Mouse (Mus musculus) thymus, postnatal 0 days (tissue): Measurements from ENCODE around the gene Bcar3. TPM values are rescaled to one million over a fixed set of nuclear protein-coding genes. Genes with fewer than 3 reads are reported as not detected.

Source experiments
- DNase-seq: peaks from one replicate; pipeline ENCODE4 v3.0.0-alpha.2; 2015; ENCODE audit warnings: low spot score
- polyA plus RNA-seq: library from polyadenylated mRNA; unstranded; fragments of >200 nt; fragmentation: Nextera tagmentation; extraction: Ambion mirVana; gene quantifications from 2 replicates; pipeline ENCODE4 v1.2.1, GENCODE M21; 2015

Gene Bcar3
- polyA plus RNA-seq, 1 experiment from 2014 or later, result 4.5 TPM

DNA sequence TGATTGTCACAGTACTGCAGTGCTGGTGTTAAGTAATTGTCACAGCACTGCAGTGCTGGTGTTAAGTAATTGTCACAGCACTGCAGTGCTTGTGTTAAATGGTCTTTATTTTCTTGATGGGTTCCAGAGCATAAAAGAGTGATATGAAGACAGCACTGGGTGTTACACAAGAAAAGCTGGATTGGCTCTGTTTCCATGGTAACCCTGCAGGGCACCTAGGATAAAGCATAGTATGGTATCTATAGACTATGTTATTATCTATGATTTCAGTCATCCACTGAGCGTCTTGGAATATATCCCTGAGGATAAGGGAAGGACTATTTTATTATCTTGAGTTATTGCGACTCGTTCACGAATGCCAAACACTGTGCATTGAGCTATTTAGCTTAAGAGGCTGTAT, 162.9 kb downstream of the Bcar3 start:
- DNase-seq, result no peak

DNA sequence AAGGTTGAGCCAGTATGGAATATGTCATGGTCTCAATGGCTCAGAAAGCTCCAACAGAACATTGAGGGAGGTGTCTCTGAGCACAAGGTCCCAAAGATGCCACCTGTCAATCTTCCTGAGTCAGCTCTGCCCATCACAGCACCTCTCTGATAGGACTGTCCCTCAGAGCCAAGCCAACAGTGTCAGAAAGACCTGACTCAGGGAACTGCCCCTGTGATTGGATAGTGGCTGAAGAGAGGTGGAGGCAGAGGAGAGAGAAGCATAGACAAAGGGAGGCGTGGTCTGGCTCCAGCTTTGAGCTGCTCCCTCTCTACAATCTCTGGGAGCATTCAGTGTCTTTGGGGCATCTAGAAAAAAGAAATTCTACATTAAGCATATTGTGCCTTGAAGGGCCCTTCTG, 163.8 kb downstream of the Bcar3 start:
- no peak for DNase-seq

DNA sequence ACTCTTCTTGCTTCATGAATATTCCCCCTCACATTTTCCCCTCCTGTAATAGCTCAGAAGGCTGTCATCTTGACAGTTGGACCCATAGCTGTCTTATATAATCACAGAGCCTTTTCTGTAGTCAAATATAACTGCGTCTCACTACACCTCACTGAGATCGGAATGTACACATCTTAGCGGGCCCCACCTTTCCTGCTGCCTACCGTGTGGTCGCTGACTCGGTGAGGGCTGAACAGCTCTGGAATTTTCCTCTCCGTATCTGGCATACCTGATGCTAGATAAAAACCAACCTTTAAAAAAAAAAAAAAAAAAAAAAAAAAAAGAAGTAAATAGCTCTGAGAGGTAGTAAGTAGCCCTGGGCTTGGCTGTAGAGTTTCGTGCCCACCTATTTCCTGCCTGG, 164.8 kb downstream of the Bcar3 start:
- no peak for DNase-seq

DNA sequence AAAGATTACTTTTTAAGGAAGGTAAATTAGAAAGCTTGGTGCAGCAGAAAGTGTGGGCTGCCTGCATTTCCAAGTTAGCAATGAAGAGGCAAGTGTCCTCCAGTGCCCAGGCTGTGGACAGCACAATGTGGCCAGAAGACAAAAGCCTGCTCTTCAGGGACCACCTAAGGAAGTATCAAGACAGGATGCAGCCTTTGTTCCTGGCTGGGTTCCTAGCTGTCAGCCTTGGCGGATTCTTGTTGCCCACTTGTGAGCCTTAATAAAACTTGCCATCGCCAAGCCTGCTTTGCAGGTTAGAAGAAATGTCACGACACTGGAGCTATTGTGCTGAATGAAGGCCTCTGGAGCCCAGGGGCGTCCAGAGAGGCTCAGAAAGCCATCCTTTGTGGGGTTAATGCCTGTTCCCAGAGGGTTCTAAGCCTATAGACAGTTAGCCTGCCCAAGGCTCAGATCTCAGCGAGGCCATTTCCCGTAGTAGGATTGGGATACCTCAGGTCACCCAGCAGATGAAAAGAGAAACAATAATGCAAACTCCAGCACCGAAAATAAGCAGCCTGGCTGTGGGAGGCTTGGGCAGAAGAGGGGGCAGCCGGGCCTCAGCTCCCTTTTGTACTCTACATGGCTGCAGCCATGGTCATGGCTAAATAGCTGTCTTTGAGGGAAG, 167.0 kb downstream of the Bcar3 start:
- no peak for DNase-seq

DNA sequence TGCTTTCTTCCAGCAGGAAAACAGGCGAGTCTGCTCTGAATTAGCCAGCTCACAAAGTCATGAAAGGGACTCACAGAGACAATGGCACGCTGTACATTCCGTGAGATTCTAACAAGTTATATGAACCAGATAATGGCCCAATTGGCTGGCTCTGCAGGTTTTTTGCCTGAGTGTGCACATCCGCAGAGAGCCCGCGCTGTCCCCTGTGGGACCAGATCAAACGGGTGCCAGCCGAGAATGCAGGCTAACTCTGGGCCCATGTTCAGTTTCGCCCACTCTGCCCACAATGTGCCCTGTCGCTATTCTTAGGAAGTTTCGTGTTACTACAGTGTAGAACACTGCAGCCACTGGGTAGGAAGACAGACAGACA, 167.6 kb downstream of the Bcar3 start:
- no peak for DNase-seq

DNA sequence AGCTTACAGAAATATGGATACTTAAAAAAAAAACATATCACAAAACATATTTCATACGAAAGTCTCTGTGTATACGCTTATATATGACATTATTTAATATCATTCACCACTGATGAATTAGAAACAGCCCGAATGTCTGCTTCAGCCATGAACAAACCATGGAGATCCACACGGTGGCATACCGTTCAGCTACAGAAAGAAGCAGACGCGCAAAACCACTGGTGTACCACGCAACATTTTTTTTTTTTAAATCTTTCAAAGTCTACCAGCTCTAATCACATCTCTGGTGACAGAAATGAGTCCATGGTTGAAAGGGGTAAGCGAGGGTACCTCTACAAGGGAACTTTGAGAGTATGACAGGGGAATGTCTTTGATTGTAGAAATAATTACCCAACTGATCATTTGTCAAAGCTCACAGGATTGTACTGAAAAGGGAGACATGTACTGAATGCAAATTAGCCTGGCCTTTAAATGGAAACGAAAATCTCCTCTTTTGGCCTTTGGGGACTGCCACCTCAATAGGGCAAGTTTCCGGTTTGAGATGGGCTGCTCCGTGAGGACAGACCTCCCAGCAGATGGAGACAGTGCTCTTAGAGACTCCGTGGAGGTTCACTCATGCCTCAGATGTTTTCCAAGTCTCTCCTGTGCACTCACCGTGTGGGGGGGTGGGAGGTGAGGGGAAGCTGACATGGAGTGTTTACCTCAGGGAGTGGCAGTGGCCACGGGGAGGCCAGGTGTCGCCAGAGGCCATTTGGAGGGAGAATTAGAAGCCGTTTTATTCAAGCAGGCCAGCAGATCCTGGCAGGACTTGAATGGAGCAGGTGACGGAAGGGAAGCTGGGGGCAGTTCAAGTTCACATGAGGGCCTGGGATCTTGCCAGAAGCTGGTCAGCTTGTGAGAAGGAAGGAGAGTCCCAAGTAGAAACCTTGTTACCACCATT, 168.3 kb downstream of the Bcar3 start:
- no peak for DNase-seq

DNA sequence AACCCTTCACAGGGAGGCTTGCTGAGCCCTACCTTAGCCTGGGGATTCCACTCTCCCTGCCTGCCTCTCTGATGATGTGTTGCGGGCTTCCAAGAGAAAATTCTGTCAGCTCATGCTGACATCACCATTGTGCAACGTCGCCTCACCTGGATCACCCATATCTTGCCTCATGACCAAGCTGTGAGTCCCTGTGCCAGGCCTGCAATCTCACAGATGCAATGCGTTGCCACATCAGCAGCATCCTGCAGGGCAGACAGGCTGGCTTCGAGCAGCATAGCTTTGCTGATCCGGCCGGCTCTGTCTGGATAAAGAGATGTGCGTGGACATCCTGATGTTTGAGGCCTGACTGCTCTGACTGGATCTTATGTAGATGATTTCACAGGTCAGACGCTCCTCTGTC, 169.2 kb downstream of the Bcar3 start:
- no peak for DNase-seq

DNA sequence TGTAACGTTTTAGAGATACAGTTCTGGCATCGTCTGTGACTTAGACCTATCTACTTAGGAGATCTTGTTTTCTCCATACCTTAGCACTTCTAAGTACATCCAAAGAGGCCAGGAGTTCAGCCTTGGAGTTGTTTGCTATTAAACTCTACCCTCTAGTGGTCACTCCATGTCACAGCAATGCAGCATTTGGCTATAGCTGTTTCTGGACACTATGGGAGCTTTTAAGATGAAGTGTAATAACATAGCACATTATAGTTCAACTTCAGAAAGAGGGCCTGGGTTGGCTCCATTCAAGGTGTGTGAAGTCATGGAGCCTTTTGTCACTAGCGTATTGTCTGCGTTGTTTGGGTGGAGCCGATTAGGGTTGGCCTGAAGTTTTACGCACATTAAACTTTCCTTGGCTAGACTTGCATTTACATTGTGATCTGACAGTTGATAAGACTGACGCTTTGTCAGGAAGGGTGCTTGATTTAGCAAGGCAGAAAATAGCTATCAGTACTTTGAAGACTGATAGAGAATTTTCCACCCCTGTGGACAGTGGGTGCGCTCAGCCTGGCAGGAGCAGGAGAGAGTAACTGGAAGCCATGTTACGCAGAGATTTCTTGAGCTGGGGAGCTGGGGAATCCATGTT, 172.3 kb downstream of the Bcar3 start:
- peak; percentile 56 for DNase-seq

DNA sequence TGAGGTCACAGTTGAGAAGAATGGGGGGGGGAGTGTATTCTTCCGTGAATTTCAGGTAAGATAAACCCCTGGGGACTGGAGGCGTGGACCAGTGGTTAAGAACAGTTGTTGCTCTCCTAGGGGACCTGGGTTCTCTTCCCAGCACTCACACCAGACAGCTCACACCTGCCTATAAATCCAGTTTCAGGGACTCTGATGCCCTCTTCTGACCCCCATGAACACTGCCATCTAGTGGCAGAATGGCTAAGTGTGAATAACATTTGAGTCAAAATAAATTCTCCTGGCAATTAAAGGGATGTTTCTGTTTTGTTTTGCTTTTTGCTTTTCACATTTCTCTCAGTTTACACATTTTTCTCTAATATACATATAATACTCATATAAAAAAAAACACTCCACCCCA, 174.0 kb downstream of the Bcar3 start:
- peak; percentile 63 for DNase-seq

DNA sequence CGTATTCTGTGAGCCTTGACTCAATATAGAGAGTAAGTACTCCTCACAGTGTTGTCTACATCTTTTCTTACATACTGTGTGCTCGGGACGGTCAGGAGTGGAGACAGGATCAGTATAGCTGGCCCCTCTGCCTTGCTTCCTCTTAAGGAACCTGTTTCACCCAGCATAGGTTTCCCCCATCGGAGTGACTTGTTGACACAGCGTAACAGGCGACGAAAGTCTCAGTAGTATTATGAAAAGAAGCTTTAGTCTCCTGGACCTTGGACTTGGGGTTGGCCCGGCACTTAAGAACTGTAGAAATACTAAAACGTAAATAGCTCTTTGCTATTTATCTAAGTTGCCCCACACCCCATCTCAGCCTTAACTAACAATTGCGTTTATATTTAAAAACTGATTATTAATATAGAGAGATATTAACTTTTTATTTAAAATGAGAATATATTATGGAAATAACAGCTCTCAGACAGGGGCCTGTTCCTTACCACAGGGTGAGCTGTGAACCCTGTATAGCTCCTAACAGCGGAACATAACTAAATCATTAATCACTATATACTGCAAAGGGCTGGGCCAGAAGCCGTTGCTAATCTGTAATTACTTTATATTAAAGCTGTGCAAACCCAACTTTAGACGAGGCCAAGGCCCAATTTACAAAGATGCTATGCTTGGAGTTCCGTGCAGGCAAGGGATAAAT, 176.5 kb downstream of the Bcar3 start:
- DNase-seq, result no peak

DNA sequence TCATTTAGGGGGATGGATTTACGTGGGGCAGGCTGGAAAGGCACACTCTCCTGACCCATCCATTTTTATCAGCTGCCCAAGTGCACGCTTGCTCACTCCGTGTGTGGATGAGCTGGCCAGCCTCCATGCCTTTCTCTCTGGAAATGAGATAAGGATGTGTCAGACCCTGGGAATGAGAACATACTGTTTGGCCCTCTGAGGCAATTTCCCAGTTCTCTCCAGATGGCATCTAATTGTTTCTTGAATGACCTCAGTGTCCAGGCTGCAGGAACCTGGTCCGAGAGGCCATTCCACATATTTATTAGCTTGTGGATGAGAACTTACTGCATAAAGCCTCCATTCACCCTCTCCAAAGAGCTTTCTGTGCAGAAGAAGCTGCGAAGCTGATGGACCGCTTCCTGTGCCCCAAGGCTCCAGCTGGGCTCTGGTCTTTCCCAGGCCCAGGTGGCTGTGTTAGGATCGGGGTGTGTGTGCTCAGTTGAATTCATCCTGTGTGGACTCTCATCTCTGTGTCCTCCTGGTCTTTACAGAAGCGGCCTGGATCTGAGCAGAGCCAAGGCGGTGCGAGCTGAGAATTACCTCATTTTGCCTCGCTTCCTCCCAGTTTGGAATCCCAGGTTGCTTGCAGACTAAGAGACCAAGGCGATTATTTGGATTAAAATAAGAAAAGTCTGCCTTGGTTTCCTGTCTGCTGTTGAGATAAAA, 177.2 kb downstream of the Bcar3 start:
- no peak for DNase-seq

DNA sequence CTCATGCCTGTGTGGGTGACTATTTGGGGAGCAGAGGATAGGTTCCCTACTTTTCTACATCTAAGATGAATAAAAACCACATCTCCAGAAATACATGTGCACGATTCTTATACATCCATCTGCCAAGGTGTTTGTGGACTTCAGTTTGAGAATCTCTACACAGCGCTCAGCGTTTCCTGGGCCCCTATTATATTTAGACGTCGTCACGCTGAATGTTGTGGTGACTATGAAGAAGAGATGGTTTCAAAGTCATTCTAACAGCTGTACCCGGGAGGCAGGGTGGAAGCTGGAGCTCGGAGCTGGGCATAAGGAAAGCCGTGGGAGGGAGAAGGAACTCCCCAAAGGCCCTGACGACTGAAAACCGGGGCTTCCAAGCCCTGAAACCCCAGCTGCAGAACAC, 178.5 kb downstream of the Bcar3 start:
- DNase-seq, result no peak

DNA sequence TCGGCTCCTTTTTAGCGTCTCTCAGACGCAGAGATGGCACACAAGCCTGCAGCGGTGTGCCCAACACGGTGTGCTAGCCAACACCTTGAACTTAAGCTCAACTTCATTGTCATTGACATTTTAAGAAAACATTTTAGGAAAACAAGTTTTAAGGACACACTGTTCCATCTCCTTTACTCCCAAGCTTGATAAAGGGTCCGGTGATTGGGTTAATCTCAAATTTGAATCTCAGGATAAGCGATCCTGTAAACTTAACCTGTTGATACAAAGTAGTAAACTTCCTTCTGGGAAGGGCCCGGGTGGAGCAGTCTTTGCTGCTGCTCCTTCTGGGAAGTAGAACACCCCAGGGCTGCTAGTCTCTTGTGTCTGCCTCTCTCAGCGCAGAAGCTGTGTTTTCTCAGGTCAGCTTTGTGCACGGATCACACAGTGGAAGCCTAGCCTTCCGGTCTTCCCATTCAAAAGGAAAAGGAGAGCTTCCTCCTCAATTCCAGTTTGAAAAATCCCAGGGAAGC, 179.6 kb downstream of the Bcar3 start:
- DNase-seq, result no peak

DNA sequence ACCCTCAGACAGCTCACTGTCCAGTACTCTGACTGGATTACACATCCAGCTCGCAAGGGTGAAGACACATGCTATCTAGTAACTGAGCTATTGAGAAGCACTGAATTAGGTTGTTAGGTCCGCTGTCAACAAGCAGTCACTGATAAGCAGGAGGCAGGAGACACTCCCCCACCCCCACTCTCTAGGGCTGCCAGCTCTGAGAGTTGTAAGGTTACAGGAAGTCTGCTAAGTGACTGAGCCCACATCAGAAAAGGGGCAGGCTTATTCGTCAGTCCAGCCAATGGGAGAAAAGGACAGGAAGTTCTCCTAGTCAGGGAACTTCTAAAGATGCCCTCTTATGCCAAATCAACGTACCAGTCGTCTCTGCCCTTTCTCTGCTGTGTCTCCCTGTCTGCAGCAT, 180.1 kb downstream of the Bcar3 start:
- DNase-seq, result peak; percentile 76

DNA sequence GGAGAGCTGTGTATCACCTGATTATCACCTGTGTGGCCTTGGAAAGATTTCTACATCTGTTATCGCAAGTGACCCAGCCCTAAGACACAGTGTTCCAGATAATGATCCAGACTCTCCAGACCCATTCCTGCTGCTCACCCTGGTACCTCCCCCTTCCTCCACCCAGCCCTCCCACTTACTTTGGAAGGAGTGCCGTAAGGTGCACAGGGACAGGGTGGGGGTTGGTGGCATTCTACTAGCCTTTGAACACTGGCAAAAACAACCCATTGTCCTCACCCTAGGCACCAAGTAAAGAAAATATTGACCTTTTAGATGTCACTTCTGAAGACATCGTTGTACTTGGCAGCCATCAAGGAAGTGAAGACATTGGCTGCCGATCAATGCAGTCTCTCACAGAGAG, 180.9 kb downstream of the Bcar3 start:
- DNase-seq, result no peak

DNA sequence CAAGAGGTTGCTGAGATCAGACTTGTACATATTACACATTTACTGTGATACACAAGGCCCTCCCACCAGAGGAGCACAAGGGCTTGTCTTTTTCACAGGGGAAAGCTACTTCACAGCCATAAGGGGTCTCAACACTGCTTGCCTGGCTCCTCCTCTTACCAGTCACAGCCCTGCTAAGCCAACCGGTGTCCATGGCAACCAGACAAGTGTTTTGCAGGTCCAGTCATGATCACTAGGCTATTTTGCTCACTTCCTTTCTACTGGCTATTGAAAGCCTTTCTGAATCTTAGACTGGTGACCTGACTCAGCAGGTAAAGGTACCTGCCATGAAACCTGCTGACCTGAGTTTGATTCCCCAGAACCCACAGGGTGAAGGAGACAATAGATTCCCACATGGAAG, 181.8 kb downstream of the Bcar3 start:
- DNase-seq, result no peak

DNA sequence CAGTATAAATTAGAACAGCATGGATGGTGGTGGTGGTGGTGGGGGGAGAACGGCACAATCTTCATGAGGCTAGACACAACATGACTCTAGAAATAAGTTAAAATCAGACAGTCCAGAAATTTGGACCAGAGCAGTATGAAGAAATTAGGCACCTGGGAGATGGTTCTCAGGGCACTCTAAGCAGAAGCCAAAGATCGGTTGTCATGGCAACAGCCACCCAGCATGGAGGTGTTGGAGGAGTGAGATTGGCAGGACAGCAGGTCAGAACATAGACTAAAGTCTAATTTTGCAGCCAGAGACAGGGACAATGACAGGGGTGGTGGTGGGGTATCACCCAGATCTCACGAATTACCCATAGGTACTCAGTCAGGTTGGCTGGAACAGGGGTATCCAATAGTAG, 182.7 kb downstream of the Bcar3 start:
- no peak for DNase-seq

DNA sequence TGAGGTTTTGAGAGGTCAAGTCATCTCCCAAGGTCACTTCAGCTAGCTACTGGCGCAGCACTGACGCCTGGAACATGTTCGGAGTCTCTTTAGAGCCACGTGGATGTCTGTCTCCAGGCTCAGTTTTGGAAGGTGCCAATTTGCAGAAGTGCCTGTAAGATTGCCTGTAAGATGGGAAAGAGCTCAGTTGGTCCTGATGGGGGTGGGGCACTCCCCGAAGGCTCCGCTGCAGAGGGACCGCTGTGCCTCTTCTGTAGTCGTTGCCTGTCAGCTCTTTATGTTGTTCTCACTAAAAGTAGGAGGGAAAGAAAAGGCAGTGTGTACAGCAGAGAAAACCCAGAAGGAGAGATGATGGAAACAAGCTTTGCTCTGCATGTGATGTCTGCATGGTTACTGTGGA, 183.6 kb downstream of the Bcar3 start:
- DNase-seq, result no peak

DNA sequence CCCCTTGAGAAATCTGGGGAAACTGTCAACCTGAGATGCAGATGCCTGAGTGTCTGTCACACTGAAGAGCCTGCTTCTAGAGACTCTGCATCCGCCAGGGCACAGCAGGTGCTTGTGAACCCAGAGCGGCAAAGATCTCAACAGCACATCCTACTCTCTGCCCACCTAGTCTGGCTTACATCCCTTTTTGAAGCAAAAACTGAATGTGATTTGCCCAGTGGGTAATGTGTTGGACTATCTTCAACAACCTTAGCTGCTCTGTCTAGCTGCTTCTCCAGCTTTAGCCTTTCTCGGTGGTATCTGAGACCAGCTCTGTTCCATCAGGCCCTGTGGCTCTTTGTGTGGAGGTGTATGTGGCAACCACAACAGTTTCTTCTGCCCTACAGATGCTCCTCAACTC, 184.8 kb downstream of the Bcar3 start:
- no peak for DNase-seq

DNA sequence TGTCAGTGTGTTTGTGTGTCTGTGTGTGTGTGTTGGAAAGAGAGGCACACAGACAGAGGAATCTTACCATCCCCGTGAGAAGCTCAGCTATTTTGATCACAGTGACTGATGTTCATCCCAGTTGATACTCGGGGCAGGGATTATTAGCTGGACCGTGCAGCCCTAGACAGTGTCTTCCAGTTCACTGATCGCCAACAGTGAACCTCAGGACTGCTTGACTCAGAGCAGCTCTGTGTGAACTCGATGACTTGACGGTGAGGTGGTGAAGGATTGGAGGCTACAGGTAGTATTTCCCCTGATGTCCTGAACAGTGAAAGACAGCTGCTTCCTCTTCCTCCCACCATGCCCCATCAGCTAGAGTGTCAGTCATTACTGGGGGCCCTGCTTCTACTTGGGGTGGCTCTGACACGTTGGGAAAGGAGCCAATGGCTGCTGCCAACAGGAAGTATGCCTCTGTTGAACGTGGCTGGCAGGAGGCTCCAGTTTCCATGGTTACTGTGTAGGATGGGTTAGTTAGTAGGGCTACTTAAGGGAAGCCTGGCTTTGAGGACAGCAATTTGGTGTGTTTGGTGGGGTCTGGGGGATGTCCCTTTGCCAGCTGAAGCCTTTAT, 186.2 kb downstream of the Bcar3 start:
- peak; percentile 15 for DNase-seq

DNA sequence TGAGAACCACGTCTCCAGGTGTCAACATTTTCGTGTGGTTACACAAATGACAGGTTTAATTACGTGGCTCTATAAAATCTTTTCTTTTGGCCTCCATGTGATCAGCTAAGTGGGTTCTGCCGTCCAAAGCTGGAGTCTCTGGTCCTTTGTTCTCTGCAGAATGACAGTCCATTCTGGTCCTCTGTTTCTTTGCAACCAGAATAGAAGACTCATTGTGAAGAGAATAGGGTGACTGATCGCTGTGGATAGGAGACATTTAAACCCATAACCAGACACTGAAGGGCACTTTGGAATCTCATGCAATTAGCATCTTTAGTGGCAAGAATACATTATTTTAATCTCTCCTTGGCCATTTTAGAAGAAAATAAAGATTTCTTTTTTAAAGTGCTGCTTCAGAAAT, 187.1 kb downstream of the Bcar3 start:
- no peak for DNase-seq
